Mouse (Mus musculus): ENCODE data around the gene Trmt44. TPM values are rescaled to one million over a fixed set of nuclear protein-coding genes. Genes with fewer than 3 reads are reported as not detected.
A peak's percentile ranks its signal among the peaks of the same experiment; 100 is the strongest.

Gene Trmt44
- polyA plus RNA-seq, 1 experiment from 2014 or later, result 6.9 TPM

GRCm38 (mm10) chr5:35571546-35571945 is 3.3 kb downstream of the Trmt44 start:
- DNase-seq (ENCODE audit: low spot score) (no peak), ATAC-seq (replicated peaks; ENCODE audit: insufficient number of reproducible peaks, low FRiP score, low TSS enrichment, low read depth) (no peak)
- no peak overlapping the region for H3K27ac ChIP-seq (replicated peaks; ENCODE audit: low read depth, low read length)
- no peak overlapping the region for H3K4me2 ChIP-seq (ENCODE audit: low read depth, low read length)
- no peaks in the 10 kb centered on the region for H3K27me3 ChIP-seq (ENCODE audit: control insufficient read depth, insufficient read depth, low read length)
- H3K9me3 ChIP-seq (replicated peaks; ENCODE audit: control insufficient read depth, low read length), result no peaks in the 10 kb centered on the region
- H3K36me3 ChIP-seq (replicated peaks; ENCODE audit: control insufficient read depth, insufficient read depth, low read depth, low read length), result peaks cover 4% of the 10 kb centered on the region
- H3K4me3 ChIP-seq (ENCODE audit: low read depth, low read length), result no peak overlapping the region
- WGBS, result 93% methylated on average over 6 of the region's 6 CpGs
- H3K9ac ChIP-seq (replicated peaks; ENCODE audit: low read length), result no peak overlapping the region
- peaks cover 6% of the 10 kb centered on the region; the same call in 1 of the 2 replicates for H3K4me1 ChIP-seq (ENCODE audit: control insufficient read depth, insufficient read depth, low read length)

DNA sequence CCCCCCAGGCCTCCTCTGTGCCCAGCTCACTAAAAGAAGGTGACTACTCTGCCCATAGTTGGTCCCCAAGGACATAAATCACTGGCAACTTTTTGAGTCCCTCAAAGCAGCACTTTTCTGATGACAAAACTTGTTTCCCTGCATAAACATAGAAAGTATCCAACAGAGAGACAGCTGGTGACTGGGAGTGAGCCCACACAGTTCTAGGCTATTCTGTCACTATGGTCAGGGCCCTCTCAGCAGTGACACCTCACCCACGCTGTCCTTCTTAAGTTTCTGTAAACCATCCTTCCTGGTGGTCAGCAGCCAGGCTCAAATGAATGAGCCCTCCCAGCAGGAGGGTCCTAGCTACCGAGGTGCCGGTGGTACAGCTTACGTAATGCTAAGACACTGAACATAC is 8.2 kb downstream of the Trmt44 start:
- Histone ChIP-seq H3K9ac (replicated peaks; ENCODE audit: low read length) (no peak overlapping the region), H3K27me3 (ENCODE audit: control insufficient read depth, insufficient read depth, low read length) (no peaks in the 10 kb centered on the region), H3K27ac (replicated peaks; ENCODE audit: low read depth, low read length) (no peak overlapping the region), H3K9me3 (replicated peaks; ENCODE audit: control insufficient read depth, low read length) (no peaks in the 10 kb centered on the region), H3K4me2 (ENCODE audit: low read depth, low read length) (no peak overlapping the region), H3K4me3 (ENCODE audit: low read depth, low read length) (no peak overlapping the region), H3K4me1 (ENCODE audit: control insufficient read depth, insufficient read depth, low read length) (no peaks in the 10 kb centered on the region), H3K36me3 (replicated peaks; ENCODE audit: control insufficient read depth, insufficient read depth, low read depth, low read length) (peaks cover 10% of the 10 kb centered on the region)
- WGBS, result 89% methylated on average over 4 of the region's 4 CpGs
- DNase-seq (ENCODE audit: low spot score), result no peak
- ATAC-seq (replicated peaks; ENCODE audit: insufficient number of reproducible peaks, low FRiP score, low TSS enrichment, low read depth), result no peak

GRCm38 (mm10) chr5:35565217-35565616 is 9.7 kb downstream of the Trmt44 start:
- no peak overlapping the region for H3K9ac ChIP-seq (replicated peaks; ENCODE audit: low read length)
- DNase-seq (ENCODE audit: low spot score) (no peak), ATAC-seq (replicated peaks; ENCODE audit: insufficient number of reproducible peaks, low FRiP score, low TSS enrichment, low read depth) (no peak)
- H3K27ac ChIP-seq (replicated peaks; ENCODE audit: low read depth, low read length), result no peak overlapping the region
- H3K4me1 ChIP-seq (ENCODE audit: control insufficient read depth, insufficient read depth, low read length), result no peaks in the 10 kb centered on the region
- H3K4me2 ChIP-seq (ENCODE audit: low read depth, low read length), result no peak overlapping the region
- 90% methylated on average over 9 of the region's 9 CpGs for WGBS
- no peaks in the 10 kb centered on the region for H3K9me3 ChIP-seq (replicated peaks; ENCODE audit: control insufficient read depth, low read length)
- no peak overlapping the region for H3K4me3 ChIP-seq (ENCODE audit: low read depth, low read length)
- H3K27me3 ChIP-seq (ENCODE audit: control insufficient read depth, insufficient read depth, low read length), result no peaks in the 10 kb centered on the region
- H3K36me3 ChIP-seq (replicated peaks; ENCODE audit: control insufficient read depth, insufficient read depth, low read depth, low read length), result peaks cover 12% of the 10 kb centered on the region

GRCm38 (mm10) chr5:35563449-35563848 is 11.4 kb downstream of the Trmt44 start:
- no peak for ATAC-seq (replicated peaks; ENCODE audit: insufficient number of reproducible peaks, low FRiP score, low TSS enrichment, low read depth)
- H3K4me3 ChIP-seq (ENCODE audit: low read depth, low read length), result no peak overlapping the region
- peaks cover 9% of the 10 kb centered on the region for H3K36me3 ChIP-seq (replicated peaks; ENCODE audit: control insufficient read depth, insufficient read depth, low read depth, low read length)
- no peaks in the 10 kb centered on the region for H3K9me3 ChIP-seq (replicated peaks; ENCODE audit: control insufficient read depth, low read length)
- WGBS, result 4% methylated on average over 1 of the region's 1 CpGs
- no peak overlapping the region for H3K27ac ChIP-seq (replicated peaks; ENCODE audit: low read depth, low read length)
- H3K9ac ChIP-seq (replicated peaks; ENCODE audit: low read length), result no peak overlapping the region
- no peak overlapping the region for H3K4me2 ChIP-seq (ENCODE audit: low read depth, low read length)
- peak; percentile 76 for DNase-seq (ENCODE audit: low spot score)
- H3K4me1 ChIP-seq (ENCODE audit: control insufficient read depth, insufficient read depth, low read length), result no peaks in the 10 kb centered on the region
- no peaks in the 10 kb centered on the region for H3K27me3 ChIP-seq (ENCODE audit: control insufficient read depth, insufficient read depth, low read length)

DNA sequence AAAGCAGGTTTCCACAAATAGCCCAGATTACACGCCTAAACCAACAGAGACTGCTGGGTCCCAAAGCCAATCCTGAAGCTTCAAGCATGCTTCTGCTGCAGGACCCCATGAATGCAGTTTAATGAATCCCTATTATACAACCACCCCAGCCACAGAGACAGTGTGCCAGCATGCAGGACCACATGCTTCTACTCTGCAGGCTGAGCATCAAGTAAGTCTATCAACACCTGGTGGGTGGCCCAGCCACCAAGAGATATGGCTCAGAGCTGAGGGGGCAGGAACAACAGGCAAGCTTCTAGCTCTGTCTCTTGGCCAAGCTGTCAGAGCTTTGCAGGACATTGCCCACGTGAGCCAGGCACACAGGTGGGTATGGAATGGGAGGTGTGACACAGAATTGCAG is 12.3 kb downstream of the Trmt44 start:
- Histone ChIP-seq H3K4me2 (ENCODE audit: low read depth, low read length) (no peak overlapping the region), H3K27me3 (ENCODE audit: control insufficient read depth, insufficient read depth, low read length) (no peaks in the 10 kb centered on the region), H3K27ac (replicated peaks; ENCODE audit: low read depth, low read length) (no peak overlapping the region), H3K4me1 (ENCODE audit: control insufficient read depth, insufficient read depth, low read length) (no peaks in the 10 kb centered on the region), H3K9me3 (replicated peaks; ENCODE audit: control insufficient read depth, low read length) (no peaks in the 10 kb centered on the region), H3K4me3 (ENCODE audit: low read depth, low read length) (no peak overlapping the region), H3K36me3 (replicated peaks; ENCODE audit: control insufficient read depth, insufficient read depth, low read depth, low read length) (peaks cover 11% of the 10 kb centered on the region), H3K9ac (replicated peaks; ENCODE audit: low read length) (no peak overlapping the region)
- ATAC-seq (replicated peaks; ENCODE audit: insufficient number of reproducible peaks, low FRiP score, low TSS enrichment, low read depth) (no peak), DNase-seq (ENCODE audit: low spot score) (no peak)
- WGBS, result 88% methylated on average over 2 of the region's 2 CpGs

- H3K36me3 ChIP-seq (replicated peaks; ENCODE audit: control insufficient read depth, insufficient read depth, low read depth, low read length), result peaks cover 5% of the 10 kb centered on the region
Observed at GRCm38 (mm10) chr5:35559447-35559846, 15.4 kb downstream of the Trmt44 start.

DNA sequence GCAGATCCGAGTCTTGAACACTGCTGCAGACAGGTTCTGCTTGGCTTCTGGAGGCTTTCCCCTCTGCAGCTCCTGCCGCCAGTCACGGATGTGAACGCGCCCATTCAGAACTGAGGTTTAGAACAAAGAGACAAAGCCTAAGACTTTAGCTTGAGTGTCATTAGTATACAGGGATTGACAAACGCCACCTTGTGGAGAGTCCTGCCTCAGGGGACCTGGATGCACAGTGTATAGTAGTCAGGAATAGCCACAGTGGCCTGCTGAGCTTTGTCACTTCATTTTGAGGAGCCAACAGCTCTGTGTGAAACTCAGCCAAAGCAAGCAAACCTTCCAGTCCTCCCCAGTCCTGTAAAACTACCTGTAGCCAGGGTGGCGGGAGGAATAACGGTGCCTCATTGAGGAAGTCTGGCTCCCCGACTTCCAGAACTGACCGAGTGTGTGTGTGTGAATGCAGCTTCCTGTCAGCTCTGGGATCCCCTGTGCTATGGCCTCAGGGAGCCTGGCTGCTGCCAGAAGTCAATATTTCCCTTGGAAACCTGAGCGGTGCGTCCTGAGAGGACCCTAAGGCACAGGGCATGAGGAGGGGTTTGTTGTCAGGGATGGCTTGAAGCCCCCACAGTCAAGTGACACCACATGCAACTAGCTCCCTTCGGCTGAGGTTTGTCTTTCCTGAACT is 16.8 kb downstream of the Trmt44 start:
- H3K27me3 ChIP-seq (ENCODE audit: control insufficient read depth, insufficient read depth, low read length), result no peaks in the 10 kb centered on the region
- H3K27ac ChIP-seq (replicated peaks; ENCODE audit: low read depth, low read length), result no peak overlapping the region
- H3K9ac ChIP-seq (replicated peaks; ENCODE audit: low read length), result no peak overlapping the region
- no peaks in the 10 kb centered on the region for H3K4me1 ChIP-seq (ENCODE audit: control insufficient read depth, insufficient read depth, low read length)
- H3K4me3 ChIP-seq (ENCODE audit: low read depth, low read length), result no peak overlapping the region
- DNase-seq (ENCODE audit: low spot score) (peak; percentile 40), ATAC-seq (replicated peaks; ENCODE audit: insufficient number of reproducible peaks, low FRiP score, low TSS enrichment, low read depth) (no peak)
- whole genome bisulfite sequencing, result 63% methylated on average over 13 of the region's 13 CpGs
- H3K9me3 ChIP-seq (replicated peaks; ENCODE audit: control insufficient read depth, low read length), result no peaks in the 10 kb centered on the region
- no peak overlapping the region for H3K4me2 ChIP-seq (ENCODE audit: low read depth, low read length)
- H3K36me3 ChIP-seq (replicated peaks; ENCODE audit: control insufficient read depth, insufficient read depth, low read depth, low read length), result peaks cover 5% of the 10 kb centered on the region

More at GRCm38 (mm10) chr5:35559447-35559846, 15.4 kb downstream of the Trmt44 start:
- Histone ChIP-seq H3K4me2 (ENCODE audit: low read depth, low read length) (no peak overlapping the region), H3K27me3 (ENCODE audit: control insufficient read depth, insufficient read depth, low read length) (no peaks in the 10 kb centered on the region), H3K9ac (replicated peaks; ENCODE audit: low read length) (no peak overlapping the region), H3K4me1 (ENCODE audit: control insufficient read depth, insufficient read depth, low read length) (no peaks in the 10 kb centered on the region), H3K4me3 (ENCODE audit: low read depth, low read length) (no peak overlapping the region), H3K9me3 (replicated peaks; ENCODE audit: control insufficient read depth, low read length) (no peaks in the 10 kb centered on the region), H3K27ac (replicated peaks; ENCODE audit: low read depth, low read length) (no peak overlapping the region)
- 85% methylated on average over 8 of the region's 8 CpGs for WGBS
- DNase-seq (ENCODE audit: low spot score) (no peak), ATAC-seq (replicated peaks; ENCODE audit: insufficient number of reproducible peaks, low FRiP score, low TSS enrichment, low read depth) (no peak)

DNA sequence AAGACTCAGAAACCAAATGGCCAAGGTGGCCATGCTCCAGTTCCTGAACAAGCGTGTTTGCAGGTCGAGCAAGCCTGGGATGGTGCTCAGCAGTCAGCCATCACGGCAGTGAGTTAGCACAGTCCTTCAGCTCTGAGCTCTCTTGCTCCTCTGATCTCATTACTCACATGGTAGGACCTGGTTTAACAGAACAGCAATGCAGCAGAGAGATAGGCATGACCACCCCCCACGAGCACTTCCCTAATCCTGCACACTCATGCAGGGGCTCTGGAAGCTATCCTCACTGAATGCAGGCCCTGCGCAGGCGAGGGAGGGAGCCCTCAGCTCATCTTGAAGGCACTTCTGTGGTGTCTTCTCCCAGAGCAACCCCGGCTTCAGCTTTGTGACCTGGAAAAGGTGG is 18.5 kb downstream of the Trmt44 start:
- H3K27ac ChIP-seq (replicated peaks; ENCODE audit: low read depth, low read length), result no peak overlapping the region
- no peak overlapping the region for H3K4me3 ChIP-seq (ENCODE audit: low read depth, low read length)
- ATAC-seq (replicated peaks; ENCODE audit: insufficient number of reproducible peaks, low FRiP score, low TSS enrichment, low read depth) (no peak), DNase-seq (ENCODE audit: low spot score) (no peak)
- no peaks in the 10 kb centered on the region for H3K27me3 ChIP-seq (ENCODE audit: control insufficient read depth, insufficient read depth, low read length)
- H3K36me3 ChIP-seq (replicated peaks; ENCODE audit: control insufficient read depth, insufficient read depth, low read depth, low read length), result peaks cover 5% of the 10 kb centered on the region
- 88% methylated on average over 7 of the region's 7 CpGs for WGBS
- H3K4me1 ChIP-seq (ENCODE audit: control insufficient read depth, insufficient read depth, low read length), result no peaks in the 10 kb centered on the region
- H3K9ac ChIP-seq (replicated peaks; ENCODE audit: low read length), result no peak overlapping the region
- no peaks in the 10 kb centered on the region for H3K9me3 ChIP-seq (replicated peaks; ENCODE audit: control insufficient read depth, low read length)
- H3K4me2 ChIP-seq (ENCODE audit: low read depth, low read length), result no peak overlapping the region

Measured in embryonic facial prominence, embryonic 11.5 days (tissue).